Mouse (Mus musculus): ENCODE data around the gene Olfr1448. TPM values are rescaled to one million over a fixed set of nuclear protein-coding genes. Genes with fewer than 3 reads are reported as not detected.

Olfr1448 gene
- not detected in 2 replicates for polyA plus RNA-seq (2012; rRNA removed)

DNA sequence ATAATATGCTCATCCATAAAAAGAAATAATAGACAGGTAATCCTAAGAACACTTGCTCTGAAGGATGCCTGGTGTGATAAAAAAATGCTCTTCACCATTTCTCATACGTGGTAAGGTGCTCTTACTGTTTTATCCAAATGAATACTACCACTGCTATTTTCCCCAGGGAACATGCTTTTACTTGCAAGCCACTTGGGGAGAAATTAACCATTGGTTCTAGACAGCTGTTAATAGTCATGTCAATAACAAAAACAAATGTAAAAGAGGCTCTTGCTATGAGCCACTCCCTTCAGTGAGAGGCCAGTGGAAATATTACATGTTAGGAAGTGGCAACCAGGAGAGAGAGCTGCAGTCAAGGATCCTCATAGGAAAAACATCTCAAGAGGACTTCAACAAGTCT lies at the start of gene Olfr1448:
TSS of gene Olfr1448 (minus strand) at position 101 of the 400 bp plus-strand sequence.

DNA sequence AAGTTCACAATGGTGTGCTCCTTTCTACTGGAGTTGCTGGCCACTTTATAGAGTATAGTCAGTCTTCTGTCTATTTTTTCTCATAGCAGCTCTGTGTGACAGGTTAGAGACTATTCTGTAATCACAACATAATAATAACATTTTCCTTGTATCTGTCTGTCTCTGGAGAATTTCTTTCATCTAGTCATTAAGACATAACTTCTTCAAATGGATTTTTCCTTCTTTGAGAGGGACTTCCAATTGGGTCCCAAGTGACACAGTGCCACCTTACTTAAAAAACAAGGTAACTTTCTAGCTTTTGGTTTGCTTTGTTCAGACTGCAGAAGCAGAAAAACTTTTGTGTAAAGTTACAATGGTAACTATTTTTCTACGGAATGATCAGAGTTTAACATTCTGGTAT lies 25.7 kb upstream of the Olfr1448 start, which contains the start of gene Olfr1450:
TSS of gene Olfr1450 (plus strand) at position 301 of the 400 bp plus-strand sequence.

DNA sequence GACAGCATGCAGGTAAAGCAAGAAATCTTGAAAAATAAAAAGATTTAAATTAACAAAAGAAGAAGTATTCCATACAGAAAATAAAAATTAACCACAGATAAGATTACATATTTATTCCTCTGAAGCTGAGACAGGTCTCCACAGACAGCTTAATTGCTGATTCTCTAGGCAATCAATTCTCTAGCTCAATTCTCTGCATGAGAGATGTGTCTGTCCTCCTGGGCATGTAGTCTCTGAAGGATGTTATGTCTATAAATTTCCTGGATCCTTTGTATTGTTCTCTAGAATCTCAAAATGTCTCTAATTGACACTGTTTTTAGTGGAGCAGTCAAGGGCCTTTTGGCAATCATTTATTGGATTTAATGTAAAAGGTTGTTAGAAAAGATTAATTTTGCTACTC lies 6.3 kb upstream of the Olfr1448 start, which contains the start of gene Olfr1449:
TSS of gene Olfr1449 (plus strand) at position 301 of the 400 bp plus-strand sequence.

DNA sequence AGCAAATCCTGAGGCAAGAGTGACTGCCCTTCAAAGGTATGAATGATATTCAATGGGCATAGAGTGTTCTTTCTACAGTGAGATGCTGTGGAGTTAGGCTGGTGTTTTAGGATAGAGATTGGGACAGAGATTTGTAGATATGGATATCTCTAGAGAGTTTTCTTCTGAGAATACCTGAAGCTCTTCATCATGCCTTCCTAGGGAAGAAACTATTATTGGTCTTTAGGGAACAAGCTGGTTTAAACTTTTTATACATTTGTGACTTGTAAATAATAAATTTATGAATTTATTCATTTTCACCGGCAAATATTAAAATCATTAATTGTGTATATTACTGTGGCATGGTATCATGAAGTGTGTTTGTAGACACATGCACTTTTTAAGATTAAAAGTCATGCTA lies 20.6 kb downstream of the Olfr1448 start, which contains the start of gene Olfr1447:
TSS of gene Olfr1447 (minus strand) at position 101 of the 400 bp plus-strand sequence.

DNA sequence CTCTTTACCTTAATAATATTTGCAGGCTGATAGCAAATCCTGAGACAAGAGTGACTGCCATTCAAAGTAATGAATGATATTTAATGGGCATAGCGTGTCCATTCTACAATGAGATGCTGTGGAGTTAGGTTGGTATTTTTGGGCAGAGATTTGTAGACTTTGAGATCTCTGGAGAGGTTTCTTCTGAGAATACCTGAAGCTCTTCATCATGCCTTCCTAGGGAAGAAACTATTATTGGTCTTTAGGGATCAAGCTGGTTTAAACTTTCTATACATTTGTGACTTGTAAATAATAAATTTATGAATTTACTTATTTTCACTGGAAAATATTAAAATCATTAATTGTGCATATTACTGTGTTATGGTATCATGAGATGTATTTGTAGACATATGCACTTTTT lies 30.8 kb downstream of the Olfr1448 start, which contains the start of gene Olfr1446:
TSS of gene Olfr1446 (minus strand) at position 101 of the 400 bp plus-strand sequence.

DNA sequence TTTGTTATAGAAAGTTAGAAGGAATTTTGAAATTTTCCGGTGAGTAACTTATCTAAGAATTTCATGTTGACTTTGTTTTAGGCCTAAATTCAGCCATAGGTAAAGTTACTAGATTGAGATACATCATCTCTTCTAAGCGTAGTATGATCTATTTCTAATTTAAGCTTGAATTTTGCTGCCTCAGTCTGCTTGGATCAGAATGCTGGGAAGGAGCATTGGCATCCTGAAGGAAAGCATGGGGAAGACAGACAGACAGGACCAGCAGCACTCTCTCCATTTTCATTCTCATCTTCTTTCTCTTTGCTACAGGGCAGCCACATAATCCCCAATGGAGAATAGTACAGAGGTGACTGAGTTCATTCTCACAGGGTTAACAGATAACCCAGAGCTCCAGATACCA lies 40.7 kb downstream of the Olfr1448 start, which contains the start of gene Olfr1445:
TSS of gene Olfr1445 (plus strand) at position 301 of the 400 bp plus-strand sequence.

Other genes starting within 250 kb of the Olfr1448 start
- gene Olfr1443, start 246.3 kb downstream of the Olfr1448 start, polyA plus RNA-seq (2012; rRNA removed) = not detected in 2 replicates
- gene Keg1, start 228.6 kb downstream of the Olfr1448 start, polyA plus RNA-seq (2012; rRNA removed) = not detected in 2 replicates
- 3.8 and 4.0 TPM in 2 replicates for gene Cntf, start 158.8 kb downstream of the Olfr1448 start, polyA plus RNA-seq (2012; rRNA removed)
- gene Zfp91, start 128.3 kb downstream of the Olfr1448 start, polyA plus RNA-seq (2012; rRNA removed) = 35.9 and 40.1 TPM in 2 replicates
- 1.6 and 2.0 TPM in 2 replicates for gene Lpxn, start 128.2 kb downstream of the Olfr1448 start, polyA plus RNA-seq (2012; rRNA removed)
- gene Gm5244, start 77.7 kb downstream of the Olfr1448 start, polyA plus RNA-seq (2012; rRNA removed) = not detected in 2 replicates
- not detected in 2 replicates for gene Olfr1444, start 67.1 kb downstream of the Olfr1448 start, polyA plus RNA-seq (2012; rRNA removed)
- gene Olfr1445, start 40.6 kb downstream of the Olfr1448 start, polyA plus RNA-seq (2012; rRNA removed) = not detected in 2 replicates
- gene Olfr1446, start 30.9 kb downstream of the Olfr1448 start, polyA plus RNA-seq (2012; rRNA removed) = not detected in 2 replicates
- not detected in 2 replicates for gene Olfr1447, start 20.7 kb downstream of the Olfr1448 start, polyA plus RNA-seq (2012; rRNA removed)
- gene Olfr1449, start 6.4 kb upstream of the Olfr1448 start, polyA plus RNA-seq (2012; rRNA removed) = not detected in 2 replicates
- not detected in 2 replicates for gene Olfr1450, start 25.8 kb upstream of the Olfr1448 start, polyA plus RNA-seq (2012; rRNA removed)
- gene Olfr1451, start 70.6 kb upstream of the Olfr1448 start, polyA plus RNA-seq (2012; rRNA removed) = not detected in 2 replicates
- not detected in 2 replicates for gene Olfr1453, start 103.9 kb upstream of the Olfr1448 start, polyA plus RNA-seq (2012; rRNA removed)
- gene Olfr1454, start 136.2 kb upstream of the Olfr1448 start, polyA plus RNA-seq (2012; rRNA removed) = not detected in 2 replicates
- not detected in 2 replicates for gene Olfr1457, start 173.5 kb upstream of the Olfr1448 start, polyA plus RNA-seq (2012; rRNA removed)
- gene Olfr1458, start 182.4 kb upstream of the Olfr1448 start, polyA plus RNA-seq (2012; rRNA removed) = not detected in 2 replicates
- 0.01 TPM in 1 of 2 replicates, not detected in the other for gene Olfr1459, start 225.1 kb upstream of the Olfr1448 start, polyA plus RNA-seq (2012; rRNA removed)
- gene Olfr1461, start 238.6 kb upstream of the Olfr1448 start, polyA plus RNA-seq (2012; rRNA removed) = not detected in 2 replicates